Mouse (Mus musculus) liver, adult 2 months (tissue): ENCODE data around the gene Vwa8. TPM values are rescaled to one million over a fixed set of nuclear protein-coding genes. Genes with fewer than 3 reads are reported as not detected.

ENCODE experiments used
- DNase-seq: peaks from one replicate; pipeline ENCODE4 v3.0.0-alpha.2; 2011; ENCODE audit warnings: low read depth, low spot score; ENCODE audit errors: extremely low read depth
- H3K27ac ChIP-seq: fragments of 200-500 bp; replicated peaks from 2 replicates; pipeline ENCODE4 v1.5.1; 2012; ENCODE audit warnings: low read depth, mild to moderate bottlenecking, control low read depth, inconsistent platforms, low read length; ENCODE audit not compliant: insufficient read depth
- H3K27me3 ChIP-seq: fragments of 200-500 bp; 2 replicates; pipeline ENCODE4 v1.6.1; 2012; ENCODE audit warnings: mild to moderate bottlenecking, moderate library complexity, low read length, inconsistent platforms; ENCODE audit not compliant: control insufficient read depth, insufficient read depth
- H3K36me3 ChIP-seq: fragments of 200-500 bp; 2 replicates; pipeline ENCODE4 v1.6.1; 2012; ENCODE audit warnings: low read length, inconsistent platforms; ENCODE audit not compliant: control insufficient read depth, insufficient read depth
- H3K4me1 ChIP-seq: fragments of 200-500 bp; 2 replicates; pipeline ENCODE4 v1.6.1; 2011; ENCODE audit warnings: low read length; ENCODE audit not compliant: control insufficient read depth, insufficient read depth
- H3K4me3 ChIP-seq: fragments of 200-500 bp; 2 replicates; pipeline ENCODE4 v1.5.1; 2011; ENCODE audit warnings: low read depth, mild to moderate bottlenecking, control low read depth, low read length, moderate library complexity; ENCODE audit not compliant: insufficient read depth
- H3K79me2 ChIP-seq: fragments of 200-500 bp; 2 replicates; pipeline ENCODE4 v1.6.1; 2012; ENCODE audit warnings: inconsistent platforms, mild to moderate bottlenecking, low read length, moderate library complexity; ENCODE audit not compliant: control insufficient read depth, insufficient read depth
- H3K9ac ChIP-seq: fragments of 200-500 bp; 2 replicates; pipeline ENCODE4 v1.6.1; 2012; ENCODE audit warnings: low read depth, mild to moderate bottlenecking, control low read depth, inconsistent platforms, low read length
- CTCF ChIP-seq: fragments of 200-500 bp; IDR thresholded peaks from 2 replicates; pipeline ENCODE4 v1.5.1; 2011; ENCODE audit warnings: low read depth, low read length, control low read depth
- POLR2A ChIP-seq: fragments of 200-500 bp; IDR thresholded peaks from 2 replicates; pipeline ENCODE4 v1.6.1; 2011; ENCODE audit warnings: low read length, control low read depth; ENCODE audit not compliant: insufficient read depth; ENCODE audit errors: extremely low read depth
- WGBS: fragments of 180-500 bp; shearing (Covaris S2); methylation state at CpG from one replicate; pipeline ENCODE4 v1.1.7; 2018; 5-methylcytosine and 5-hydroxymethylcytosine counted together
- polyA plus RNA-seq: library from polyadenylated mRNA; depleted of rRNA; stranded (reverse); fragments of >200 nt; gene quantifications from 2 replicates; pipeline ENCODE4 v1.2.3, GENCODE M21; 2012; rRNA removed
- total RNA-seq: library from RNA; depleted of rRNA; stranded (reverse); fragments of >200 nt; gene quantifications from 2 replicates; pipeline ENCODE4 v1.2.3, GENCODE M21; 2014; rRNA removed

Gene Vwa8
- total RNA-seq (88.7 and 106 TPM in 2 replicates), polyA plus RNA-seq (44.0 and 48.9 TPM in 2 replicates)

GRCm38 (mm10) chr14:78848941-78849911, at the start of gene Vwa8:
Gene Vwa8, plus strand, starts transcription at chr14:78849052.
- TF ChIP-seq POLR2A: peak; percentile 79
- peak; percentile 19; the same call in 1 of the 2 replicates for TF ChIP-seq CTCF
- H3K9ac ChIP-seq: peak within 1 kb of the TSS; percentile 100
- peaks cover 3% of the 10 kb centered on the region for H3K79me2 ChIP-seq
- H3K27ac ChIP-seq: peak within 1 kb of the TSS; percentile 99
- no peaks in the 10 kb centered on the region for H3K27me3 ChIP-seq
- peak within 1 kb of the TSS; percentile 99 for H3K4me3 ChIP-seq
- WGBS: 1% methylated on average over 61 of the region's 61 CpGs
- DNase-seq: peak; percentile 84
- H3K36me3 ChIP-seq: no peaks in the 10 kb centered on the region
- H3K4me1 ChIP-seq: peaks cover 16% of the 10 kb centered on the region

GRCm38 (mm10) chr14:78802378-78802777, 46.5 kb upstream of the Vwa8 start:
- Histone ChIP-seq H3K79me2 (no peaks in the 10 kb centered on the region), H3K4me3 (no peak overlapping the region), H3K27ac (no peak overlapping the region), H3K9ac (no peak overlapping the region), H3K27me3 (no peaks in the 10 kb centered on the region), H3K4me1 (no peaks in the 10 kb centered on the region), H3K36me3 (no peaks in the 10 kb centered on the region)
- WGBS: 86% methylated on average over 2 of the region's 2 CpGs
- no peak for DNase-seq
- TF ChIP-seq POLR2A: no peak
- no peak for TF ChIP-seq CTCF

- no peaks in the 10 kb centered on the region for H3K79me2 ChIP-seq
- no peak overlapping the region for H3K9ac ChIP-seq
- TF ChIP-seq POLR2A: no peak
- TF ChIP-seq CTCF: no peak
- DNase-seq: no peak
- no peak overlapping the region for H3K27ac ChIP-seq
- 81% methylated on average over 6 of the region's 6 CpGs for WGBS
- no peaks in the 10 kb centered on the region for H3K27me3 ChIP-seq
- no peaks in the 10 kb centered on the region for H3K36me3 ChIP-seq
- H3K4me1 ChIP-seq: no peaks in the 10 kb centered on the region
- no peak overlapping the region for H3K4me3 ChIP-seq
Measured at GRCm38 (mm10) chr14:78803924-78804323, 44.9 kb upstream of the Vwa8 start.

- TF ChIP-seq CTCF (no peak), POLR2A (no peak)
- H3K4me1 ChIP-seq: no peaks in the 10 kb centered on the region
- WGBS: 10% methylated on average over 2 of the region's 2 CpGs
- no peaks in the 10 kb centered on the region for H3K79me2 ChIP-seq
- H3K4me3 ChIP-seq: no peak overlapping the region
- no peak overlapping the region for H3K27ac ChIP-seq
- DNase-seq: peak; percentile 86
- H3K9ac ChIP-seq: no peak overlapping the region
- H3K36me3 ChIP-seq: no peaks in the 10 kb centered on the region
- H3K27me3 ChIP-seq: no peaks in the 10 kb centered on the region
Measured at GRCm38 (mm10) chr14:78812896-78813295, 36.0 kb upstream of the Vwa8 start.

GRCm38 (mm10) chr14:78816411-78816810, 32.4 kb upstream of the Vwa8 start:
- H3K27ac ChIP-seq: no peak overlapping the region
- WGBS: 9% methylated on average over 2 of the region's 3 CpGs
- no peaks in the 10 kb centered on the region for H3K36me3 ChIP-seq
- H3K79me2 ChIP-seq: no peaks in the 10 kb centered on the region
- no peaks in the 10 kb centered on the region for H3K27me3 ChIP-seq
- no peak overlapping the region for H3K4me3 ChIP-seq
- TF ChIP-seq POLR2A (no peak), CTCF (no peak)
- H3K4me1 ChIP-seq: no peaks in the 10 kb centered on the region
- no peak overlapping the region for H3K9ac ChIP-seq
- DNase-seq: peak; percentile 29

- H3K27me3 ChIP-seq: no peaks in the 10 kb centered on the region
- H3K4me1 ChIP-seq: no peaks in the 10 kb centered on the region
- H3K79me2 ChIP-seq: no peaks in the 10 kb centered on the region
- no peak overlapping the region for H3K9ac ChIP-seq
- DNase-seq: no peak
- H3K4me3 ChIP-seq: no peak overlapping the region
- no peak overlapping the region for H3K27ac ChIP-seq
- no peak for TF ChIP-seq CTCF
- no peak for TF ChIP-seq POLR2A
- WGBS: 94% methylated on average over 3 of the region's 3 CpGs
- H3K36me3 ChIP-seq: no peaks in the 10 kb centered on the region
Measured at GRCm38 (mm10) chr14:78817651-78818050, 31.2 kb upstream of the Vwa8 start.
